Mouse (Mus musculus): Measurements from ENCODE around the gene Prkg1. TPM values are rescaled to one million over a fixed set of nuclear protein-coding genes. Genes with fewer than 3 reads are reported as not detected.
A peak's percentile ranks its signal among the peaks of the same experiment; 100 is the strongest.
"Not testable (repeated sequence)": the region's sequence is repeated elsewhere in the genome, so short reads cannot be mapped to it uniquely, and the experiment has no call there.

Gene Prkg1
- total RNA-seq, 2 experiments from 2014 or later, result not detected

GRCm38 (mm10) chr19:31338355-31339101 lies 426.3 kb downstream of the Prkg1 start:
- ATAC-seq (replicated peaks; ENCODE audit: low FRiP score, poor library complexity, severe bottlenecking), result no peak

DNA sequence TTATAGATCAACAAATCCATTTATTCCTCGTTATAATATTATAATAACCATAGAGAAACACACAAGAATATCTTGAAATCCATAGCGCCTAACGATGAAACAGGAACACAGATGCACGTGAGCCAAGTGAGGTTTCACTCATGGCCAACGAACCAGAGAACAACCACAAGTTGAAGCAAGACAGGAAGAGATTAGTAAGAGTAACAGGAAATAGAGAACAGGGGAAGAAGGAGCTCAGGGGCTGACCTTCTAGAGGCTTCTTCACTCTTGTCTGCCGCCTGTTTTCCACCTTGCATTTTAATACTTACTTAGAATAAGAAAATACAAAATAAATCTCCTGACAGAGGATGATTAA lies 427.0 kb downstream of the Prkg1 start:
- no peak for ATAC-seq (replicated peaks; ENCODE audit: low FRiP score, poor library complexity, severe bottlenecking)

- peak; percentile 43 for ATAC-seq (replicated peaks; ENCODE audit: low FRiP score, poor library complexity, severe bottlenecking)
Measured at GRCm38 (mm10) chr19:31337163-31337862, 427.5 kb downstream of the Prkg1 start.

- ATAC-seq (replicated peaks; ENCODE audit: low FRiP score, poor library complexity, severe bottlenecking), result no peak
Measured at GRCm38 (mm10) chr19:31336381-31336780, 428.5 kb downstream of the Prkg1 start.

DNA sequence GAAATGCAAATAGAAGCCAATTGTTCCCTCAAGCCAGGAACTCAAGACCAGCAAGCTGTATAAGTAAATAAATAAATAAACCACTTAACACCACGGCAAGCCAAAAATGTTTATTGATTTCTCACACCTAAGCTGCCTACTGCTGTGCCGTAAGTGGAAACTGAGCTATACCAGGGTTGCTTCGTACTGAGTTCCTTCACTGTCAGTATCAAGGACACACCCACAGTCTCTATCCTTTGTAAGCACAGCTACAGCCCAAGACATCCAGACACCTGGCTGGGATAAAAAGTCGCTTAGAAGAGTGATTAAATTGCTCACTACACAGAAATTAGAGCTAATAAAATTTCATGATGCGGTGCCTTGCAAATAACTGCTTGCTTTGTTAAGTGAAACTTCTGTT lies 434.9 kb downstream of the Prkg1 start:
- no peak for ATAC-seq (replicated peaks; ENCODE audit: low FRiP score, poor library complexity, severe bottlenecking)

- ATAC-seq (replicated peaks; ENCODE audit: low FRiP score, poor library complexity, severe bottlenecking), result no peak
Measured at GRCm38 (mm10) chr19:31304760-31305159, 460.1 kb downstream of the Prkg1 start.

DNA sequence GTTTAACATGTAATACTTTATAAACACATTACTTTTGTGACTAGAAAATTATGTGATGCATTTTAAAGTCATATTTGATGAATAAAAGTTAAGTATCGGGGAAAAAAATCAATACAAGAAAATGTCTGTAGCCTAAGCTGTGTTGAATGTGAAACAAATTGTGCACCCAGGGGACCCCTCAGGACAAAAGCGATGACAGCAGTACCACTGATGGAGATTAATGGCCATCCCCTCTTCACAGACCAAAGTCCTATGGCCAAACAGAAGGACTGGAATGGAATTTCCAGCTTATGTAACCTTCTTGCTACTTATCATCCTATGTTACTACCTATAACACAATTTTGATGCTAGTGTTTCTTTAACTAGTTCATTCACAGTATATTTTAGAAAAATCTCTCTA lies 473.6 kb downstream of the Prkg1 start:
- ATAC-seq (replicated peaks; ENCODE audit: low FRiP score, poor library complexity, severe bottlenecking), result no peak

DNA sequence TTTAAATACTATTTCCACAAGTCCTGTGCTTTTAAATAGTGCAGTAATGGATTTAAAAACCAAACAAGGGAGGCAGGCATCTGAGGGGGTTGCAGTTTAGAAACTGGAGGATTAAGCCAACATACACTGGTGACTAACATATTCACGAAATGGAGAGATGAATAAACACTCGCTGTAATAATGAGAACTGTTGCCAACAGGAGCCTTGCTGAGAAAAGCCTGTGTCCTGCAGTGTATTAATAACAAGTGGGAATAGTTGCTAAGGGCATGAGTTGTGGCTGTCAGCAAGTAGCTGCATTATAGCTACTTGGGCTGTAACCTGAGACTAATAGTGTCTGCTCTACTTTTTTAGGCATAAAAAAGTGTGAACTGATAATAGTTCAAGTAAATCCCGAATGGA lies 480.3 kb downstream of the Prkg1 start:
- ATAC-seq (replicated peaks; ENCODE audit: low FRiP score, poor library complexity, severe bottlenecking), result no peak

GRCm38 (mm10) chr19:31284126-31284525 lies 480.7 kb downstream of the Prkg1 start:
- ATAC-seq (replicated peaks; ENCODE audit: low FRiP score, poor library complexity, severe bottlenecking), result no peak

GRCm38 (mm10) chr19:31283617-31284016 lies 481.2 kb downstream of the Prkg1 start:
- no peak for ATAC-seq (replicated peaks; ENCODE audit: low FRiP score, poor library complexity, severe bottlenecking)

GRCm38 (mm10) chr19:31279797-31280486 lies 484.9 kb downstream of the Prkg1 start:
- no peak for ATAC-seq (replicated peaks; ENCODE audit: low FRiP score, poor library complexity, severe bottlenecking)

DNA sequence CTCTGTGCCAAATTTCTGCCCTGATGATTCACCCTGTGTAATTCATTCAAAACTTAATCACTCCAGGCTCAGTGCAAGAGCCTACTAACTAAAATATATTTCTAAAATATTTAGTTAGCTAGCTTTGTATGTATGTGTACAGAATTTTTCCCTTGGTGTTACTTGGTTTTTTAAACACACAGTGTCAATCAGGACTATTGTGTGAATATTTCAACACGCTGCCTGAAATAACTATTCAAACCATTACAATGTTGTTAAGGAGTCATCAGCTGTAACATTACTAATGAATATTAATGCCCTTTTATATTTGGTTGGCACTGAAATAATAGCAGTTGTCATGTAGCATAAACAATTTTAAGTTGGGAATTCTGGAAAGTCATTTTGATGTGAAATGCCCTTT lies 502.4 kb downstream of the Prkg1 start:
- no peak for ATAC-seq (replicated peaks; ENCODE audit: low FRiP score, poor library complexity, severe bottlenecking)

GRCm38 (mm10) chr19:31260494-31260893 lies 504.3 kb downstream of the Prkg1 start:
- ATAC-seq (replicated peaks; ENCODE audit: low FRiP score, poor library complexity, severe bottlenecking), result no peak

- no peak for ATAC-seq (replicated peaks; ENCODE audit: low FRiP score, poor library complexity, severe bottlenecking)
Measured at GRCm38 (mm10) chr19:31255780-31256179, 509.1 kb downstream of the Prkg1 start.

- ATAC-seq (replicated peaks; ENCODE audit: low FRiP score, poor library complexity, severe bottlenecking), result no peak
Measured at GRCm38 (mm10) chr19:31232410-31232809, 532.4 kb downstream of the Prkg1 start.

GRCm38 (mm10) chr19:31228385-31228784 lies 536.4 kb downstream of the Prkg1 start:
- ATAC-seq (replicated peaks; ENCODE audit: low FRiP score, poor library complexity, severe bottlenecking), result no peak

DNA sequence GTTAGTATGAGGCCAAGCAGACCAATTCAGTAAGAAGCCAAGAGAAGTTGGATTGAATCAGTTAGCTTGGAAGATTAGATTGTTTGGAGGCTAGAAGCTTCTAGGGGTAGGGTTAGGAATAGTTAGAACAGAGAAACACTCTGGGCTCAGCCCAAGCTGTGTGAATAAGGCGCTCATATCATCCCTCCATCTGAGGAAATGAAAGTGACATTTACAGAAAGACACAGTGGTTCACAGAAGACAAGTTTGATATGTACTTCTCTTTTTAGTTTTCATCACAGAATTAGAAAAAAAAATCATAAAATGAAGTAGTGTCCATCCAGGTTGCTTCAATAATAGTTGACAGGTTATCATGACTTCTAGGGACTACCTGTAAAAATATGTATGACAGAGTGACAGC lies 541.4 kb downstream of the Prkg1 start:
- ATAC-seq (replicated peaks; ENCODE audit: low FRiP score, poor library complexity, severe bottlenecking), result no peak

- not testable (repeated sequence) for ATAC-seq (replicated peaks; ENCODE audit: low FRiP score, poor library complexity, severe bottlenecking)
Measured at GRCm38 (mm10) chr19:31219261-31219660, 545.6 kb downstream of the Prkg1 start.

DNA sequence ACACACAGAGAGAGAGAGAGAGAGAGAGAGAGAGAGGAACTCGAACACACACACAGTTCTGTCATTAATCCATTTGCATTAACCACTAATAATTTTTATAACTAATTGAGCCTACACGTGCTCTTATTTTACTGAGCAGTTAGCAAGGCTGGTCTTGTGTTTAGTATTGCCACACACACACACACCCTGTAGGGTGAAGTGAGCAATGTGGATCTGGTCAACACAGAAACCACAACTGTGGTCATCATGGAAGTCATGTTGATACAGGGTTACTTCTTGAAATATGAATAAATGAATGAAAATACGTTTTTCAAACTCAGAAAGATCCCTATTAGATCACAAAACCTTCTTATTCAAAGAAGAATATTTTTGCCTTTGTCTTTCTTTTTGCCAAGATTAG lies 554.0 kb downstream of the Prkg1 start:
- no peak for ATAC-seq (replicated peaks; ENCODE audit: low FRiP score, poor library complexity, severe bottlenecking)

GRCm38 (mm10) chr19:31210449-31210848 lies 554.4 kb downstream of the Prkg1 start:
- ATAC-seq (replicated peaks; ENCODE audit: low FRiP score, poor library complexity, severe bottlenecking), result no peak

DNA sequence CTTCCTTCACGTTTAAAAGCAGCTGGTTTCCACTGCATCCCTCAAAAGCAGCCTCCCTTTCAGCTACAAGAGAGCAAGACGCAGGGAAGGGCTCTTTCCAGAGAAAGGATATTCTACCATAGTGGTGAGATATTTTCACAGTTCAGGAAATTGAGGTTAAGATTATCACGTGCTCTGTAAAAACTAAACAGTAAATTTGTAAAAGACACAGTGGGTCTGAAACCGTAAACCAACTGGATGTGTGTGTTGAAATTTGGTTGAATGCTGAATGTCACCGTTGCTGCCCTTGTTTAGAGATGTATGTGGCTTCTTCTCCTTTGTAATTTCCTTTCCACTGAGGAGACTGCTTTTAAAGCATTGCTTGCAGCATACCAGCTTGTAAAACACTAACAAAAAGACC lies 565.2 kb downstream of the Prkg1 start:
- no peak for ATAC-seq (replicated peaks; ENCODE audit: low FRiP score, poor library complexity, severe bottlenecking)
